Mouse (Mus musculus) skeletal muscle tissue, adult 2 months (tissue): ENCODE measurements around the gene Gm14418.

Source experiments
- DNase-seq: peaks from one replicate; pipeline ENCODE4 v3.0.0-alpha.2; 2012; ENCODE audit warnings: low read depth, low spot score

Gm14418 gene

GRCm38 (mm10) chr2:177398096-177398495 is at the start of gene Gm14418:
TSS of gene Gm14418 (minus strand) at chr2:177398320.
- DNase-seq, result peak; percentile 2
